Mouse (Mus musculus): Measurements from ENCODE around the gene Srrt.
"Not testable (repeated sequence)": the region's sequence is repeated elsewhere in the genome, so short reads cannot be mapped to it uniquely, and the experiment has no call there.

Gene Srrt

GRCm38 (mm10) chr5:137301253-137301652 lies 6.2 kb downstream of the Srrt start:
- in situ Hi-C loops (cut with MboI, MseI), result loop anchor here (10.0 to 25.0 kb wide), 2 partner anchors 861 to 1366 kb away; partner anchors contain the start of genes Ap4m1, Cops6, Mcm7 and Ywhag

GRCm38 (mm10) chr5:137299240-137299639 lies 8.2 kb downstream of the Srrt start:
- in situ Hi-C loops (cut with MboI, MseI), result loop anchor here (10.0 kb wide), 1 partner anchor 1594 kb away; no protein-coding TSS in a partner anchor

- in situ Hi-C loops (cut with MboI, MseI), result loop anchor here (10.0 kb wide), 1 partner anchor 1592 kb away; no protein-coding TSS in a partner anchor
Observed at GRCm38 (mm10) chr5:137297126-137297525, 10.3 kb downstream of the Srrt start.

GRCm38 (mm10) chr5:137295712-137296111 lies 11.8 kb downstream of the Srrt start:
- in situ Hi-C loops (cut with MboI, MseI), result loop anchor here (10.0 kb wide), 1 partner anchor 1591 kb away; no protein-coding TSS in a partner anchor

GRCm38 (mm10) chr5:137295296-137295695 lies 12.2 kb downstream of the Srrt start:
- in situ Hi-C loops (cut with MboI, MseI), result loop anchor here (10.0 kb wide), 1 partner anchor 1590 kb away; no protein-coding TSS in a partner anchor

GRCm38 (mm10) chr5:137294744-137295093 lies 12.8 kb downstream of the Srrt start:
- in situ Hi-C loops (cut with MboI, MseI), result loop anchor here (5.0 to 10.0 kb wide), 2 partner anchors 372 to 1590 kb away; no protein-coding TSS in a partner anchor

GRCm38 (mm10) chr5:137293839-137294743 lies 13.4 kb downstream of the Srrt start, which contains the start of gene Ufsp1:
TSS of gene Ufsp1 (plus strand) at chr5:137294629.
- in situ Hi-C loops (cut with MboI, MseI), result loop anchor here (5.0 to 10.0 kb wide), 2 partner anchors 372 to 1589 kb away; no protein-coding TSS in a partner anchor

GRCm38 (mm10) chr5:137293282-137293681 lies 14.2 kb downstream of the Srrt start:
- in situ Hi-C loops (cut with MboI, MseI), result loop anchor here (5.0 to 10.0 kb wide), 2 partner anchors 371 to 1588 kb away; no protein-coding TSS in a partner anchor

- in situ Hi-C loops (cut with MboI, MseI), result loop anchor here (5.0 to 10.0 kb wide), 2 partner anchors 369 to 1587 kb away; no protein-coding TSS in a partner anchor
Observed at GRCm38 (mm10) chr5:137291381-137291926, 16.0 kb downstream of the Srrt start.

GRCm38 (mm10) chr5:137290677-137291076 lies 16.8 kb downstream of the Srrt start:
- in situ Hi-C loops (cut with MboI, MseI), result loop anchor here (5.0 to 10.0 kb wide), 2 partner anchors 368 to 1586 kb away; no protein-coding TSS in a partner anchor

GRCm38 (mm10) chr5:137289591-137290365 lies 17.7 kb downstream of the Srrt start:
- in situ Hi-C loops (cut with MboI, MseI), result loop anchor here (5.0 to 10.0 kb wide), 3 partner anchors 132 to 1585 kb away; no protein-coding TSS in a partner anchor

- in situ Hi-C loops (cut with MboI, MseI), result loop anchor here (5.0 kb wide), 1 partner anchor 132 kb away; no protein-coding TSS in a partner anchor
Observed at GRCm38 (mm10) chr5:137288999-137289470, 18.4 kb downstream of the Srrt start.

- in situ Hi-C loops (cut with MboI, MseI), result loop anchor here (5.0 kb wide), 1 partner anchor 131 kb away; no protein-coding TSS in a partner anchor
Observed at GRCm38 (mm10) chr5:137287953-137288743, 19.3 kb downstream of the Srrt start.

GRCm38 (mm10) chr5:137287032-137287952 lies 20.2 kb downstream of the Srrt start, which contains the start of gene Ache:
TSS of gene Ache (plus strand) at chr5:137287519.
- in situ Hi-C loops (cut with MboI, MseI), result loop anchor here (5.0 kb wide), 1 partner anchor 130 kb away; no protein-coding TSS in a partner anchor

- in situ Hi-C loops (cut with MboI, MseI), result loop anchor here (5.0 kb wide), 1 partner anchor 129 kb away; no protein-coding TSS in a partner anchor
Observed at GRCm38 (mm10) chr5:137286655-137287031, 20.8 kb downstream of the Srrt start.

- in situ Hi-C loops (cut with MboI, MseI), result loop anchor here (5.0 kb wide), 1 partner anchor 129 kb away; no protein-coding TSS in a partner anchor
Observed at GRCm38 (mm10) chr5:137285986-137286385, 21.5 kb downstream of the Srrt start.

GRCm38 (mm10) chr5:137285045-137285444 lies 22.4 kb downstream of the Srrt start:
- in situ Hi-C loops (cut with MboI, MseI), result loop anchor here (5.0 kb wide), 1 partner anchor 128 kb away; no protein-coding TSS in a partner anchor

- in situ Hi-C loops (cut with MboI, MseI), result not testable (repeated sequence)
Observed at GRCm38 (mm10) chr5:137284411-137284810, 23.1 kb downstream of the Srrt start.
